Mouse (Mus musculus): Measurements from ENCODE around the gene Pla2g5. TPM values are rescaled to one million over a fixed set of nuclear protein-coding genes. Genes with fewer than 3 reads are reported as not detected.

The Pla2g5 gene
- polyA plus RNA-seq, 1 experiment from 2014 or later = not detected

- no peak for ATAC-seq (ENCODE audit: low FRiP score)
- no peak overlapping the region for H3K4me3 ChIP-seq
- H3K27ac ChIP-seq = no peak overlapping the region
- H3K4me2 ChIP-seq (replicated peaks) = no peak overlapping the region
- WGBS = 69% methylated on average over 9 of the region's 9 CpGs
- H3K4me1 ChIP-seq = no peaks in the 10 kb centered on the region
- H3K9ac ChIP-seq = no peak overlapping the region
- no peaks in the 10 kb centered on the region for H3K9me3 ChIP-seq (replicated peaks)
- H3K27me3 ChIP-seq = 0 out of 2 replicates have a peak, but pooled peaks cover 3% of the 10 kb centered on the region
- H3K36me3 ChIP-seq = no peaks in the 10 kb centered on the region
Observed at GRCm38 (mm10) chr4:138792599-138792998, 70.7 kb downstream of the Pla2g5 start.

DNA sequence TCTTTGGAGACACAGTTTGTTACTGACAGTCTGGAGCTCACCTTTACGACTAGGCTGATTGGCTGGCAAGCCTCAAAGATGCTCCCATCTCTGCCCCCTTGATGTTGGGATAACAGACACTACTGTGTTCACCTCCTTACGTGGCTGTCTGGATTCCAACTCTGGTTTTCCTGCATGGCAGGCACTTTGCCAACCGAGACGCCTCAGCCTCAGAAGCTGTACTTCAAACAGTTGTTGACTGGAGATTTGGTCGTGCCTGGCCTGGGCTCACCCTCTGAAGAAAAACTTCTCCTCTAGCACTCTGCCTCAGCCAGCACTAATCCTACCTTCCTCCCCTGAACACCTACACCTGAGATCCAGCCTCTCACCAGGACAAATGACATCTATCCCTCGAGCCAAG, 71.8 kb downstream of the Pla2g5 start:
- Histone ChIP-seq H3K9ac (no peak overlapping the region), H3K36me3 (no peaks in the 10 kb centered on the region), H3K4me1 (no peaks in the 10 kb centered on the region), H3K4me2 (replicated peaks) (no peak overlapping the region), H3K27me3 (0 out of 2 replicates have a peak, but pooled peaks cover 3% of the 10 kb centered on the region), H3K4me3 (no peak overlapping the region), H3K9me3 (replicated peaks) (no peaks in the 10 kb centered on the region), H3K27ac (no peak overlapping the region)
- no peak for ATAC-seq (ENCODE audit: low FRiP score)
- WGBS = 82% methylated on average over 6 of the region's 6 CpGs

- Histone ChIP-seq H3K4me1 (no peaks in the 10 kb centered on the region), H3K36me3 (no peaks in the 10 kb centered on the region), H3K27me3 (0 out of 2 replicates have a peak, but pooled peaks cover 3% of the 10 kb centered on the region), H3K4me2 (replicated peaks) (no peak overlapping the region), H3K9me3 (replicated peaks) (no peaks in the 10 kb centered on the region), H3K9ac (no peak overlapping the region), H3K4me3 (no peak overlapping the region), H3K27ac (no peak overlapping the region)
- ATAC-seq (ENCODE audit: low FRiP score) = no peak
- WGBS = 76% methylated on average over 4 of the region's 4 CpGs
Observed at GRCm38 (mm10) chr4:138788381-138788780, 74.9 kb downstream of the Pla2g5 start.

DNA sequence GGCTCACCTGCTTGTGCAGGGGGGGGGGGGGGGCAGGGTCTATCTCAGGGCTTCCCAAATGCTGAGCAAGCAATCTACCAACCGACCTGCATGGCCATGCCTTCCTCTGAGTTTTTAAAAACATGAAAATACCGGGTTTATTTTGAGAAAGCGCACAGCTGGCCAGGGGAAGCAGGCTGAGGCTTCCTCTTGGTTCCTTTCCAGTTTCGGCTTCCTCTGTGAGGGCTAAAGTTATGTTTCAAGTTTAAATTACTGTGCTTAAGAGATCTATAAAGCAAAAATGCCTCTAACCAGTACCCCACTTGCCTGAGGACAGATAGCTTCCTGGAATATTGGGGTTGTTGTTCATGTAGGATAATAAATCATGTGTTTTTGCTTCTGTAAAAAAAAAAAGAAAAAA, 77.1 kb downstream of the Pla2g5 start:
- Histone ChIP-seq H3K4me2 (replicated peaks) (no peak overlapping the region), H3K9me3 (replicated peaks) (no peaks in the 10 kb centered on the region), H3K4me1 (no peaks in the 10 kb centered on the region), H3K27me3 (0 out of 2 replicates have a peak, but pooled peaks cover 3% of the 10 kb centered on the region), H3K4me3 (no peak overlapping the region), H3K27ac (no peak overlapping the region), H3K36me3 (no peaks in the 10 kb centered on the region), H3K9ac (no peak overlapping the region)
- no peak for ATAC-seq (ENCODE audit: low FRiP score)
- 69% methylated on average over 4 of the region's 4 CpGs for WGBS

- Histone ChIP-seq H3K9me3 (replicated peaks) (no peaks in the 10 kb centered on the region), H3K4me2 (replicated peaks) (no peak overlapping the region), H3K4me3 (no peak overlapping the region), H3K27me3 (0 out of 2 replicates have a peak, but pooled peaks cover 3% of the 10 kb centered on the region), H3K36me3 (no peaks in the 10 kb centered on the region), H3K9ac (no peak overlapping the region), H3K27ac (no peak overlapping the region), H3K4me1 (no peaks in the 10 kb centered on the region)
- ATAC-seq (ENCODE audit: low FRiP score) = no peak
- WGBS = 57% methylated on average over 4 of the region's 4 CpGs
Observed at GRCm38 (mm10) chr4:138785721-138786120, 77.6 kb downstream of the Pla2g5 start.

GRCm38 (mm10) chr4:138782098-138782497, 81.2 kb downstream of the Pla2g5 start:
- Histone ChIP-seq H3K4me1 (peaks cover 14% of the 10 kb centered on the region), H3K4me3 (no peak overlapping the region), H3K36me3 (no peaks in the 10 kb centered on the region), H3K4me2 (replicated peaks) (no peak overlapping the region), H3K9me3 (replicated peaks) (no peaks in the 10 kb centered on the region), H3K27ac (no peak overlapping the region), H3K9ac (no peak overlapping the region), H3K27me3 (no peaks in the 10 kb centered on the region)
- WGBS = 80% methylated on average over 6 of the region's 6 CpGs
- no peak for ATAC-seq (ENCODE audit: low FRiP score)

DNA sequence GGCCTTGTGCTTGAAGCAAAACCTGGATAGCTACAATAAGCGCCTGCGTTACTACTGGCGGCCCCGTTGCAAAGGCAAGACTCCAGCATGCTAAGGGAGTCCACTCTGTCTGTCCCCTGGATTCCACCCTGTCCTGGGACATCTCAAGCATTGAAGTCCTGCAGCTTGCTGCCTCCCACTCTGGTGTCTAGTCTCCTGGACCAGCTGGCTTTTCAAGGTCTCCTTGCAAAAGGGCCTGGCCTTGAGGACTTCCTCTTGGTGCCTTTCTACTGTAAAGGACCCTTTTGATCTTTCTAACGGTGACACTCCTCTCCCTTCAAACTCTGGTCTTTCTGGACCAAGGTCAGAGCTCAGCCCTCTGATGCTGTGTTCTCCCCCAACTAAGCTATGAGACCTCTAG, 83.0 kb downstream of the Pla2g5 start:
- Histone ChIP-seq H3K9me3 (replicated peaks) (no peaks in the 10 kb centered on the region), H3K4me2 (replicated peaks) (no peak overlapping the region), H3K36me3 (no peaks in the 10 kb centered on the region), H3K4me1 (peaks cover 16% of the 10 kb centered on the region), H3K4me3 (no peak overlapping the region), H3K27ac (no peak overlapping the region), H3K9ac (no peak overlapping the region), H3K27me3 (no peaks in the 10 kb centered on the region)
- 91% methylated on average over 5 of the region's 5 CpGs for WGBS
- ATAC-seq (ENCODE audit: low FRiP score) = no peak

DNA sequence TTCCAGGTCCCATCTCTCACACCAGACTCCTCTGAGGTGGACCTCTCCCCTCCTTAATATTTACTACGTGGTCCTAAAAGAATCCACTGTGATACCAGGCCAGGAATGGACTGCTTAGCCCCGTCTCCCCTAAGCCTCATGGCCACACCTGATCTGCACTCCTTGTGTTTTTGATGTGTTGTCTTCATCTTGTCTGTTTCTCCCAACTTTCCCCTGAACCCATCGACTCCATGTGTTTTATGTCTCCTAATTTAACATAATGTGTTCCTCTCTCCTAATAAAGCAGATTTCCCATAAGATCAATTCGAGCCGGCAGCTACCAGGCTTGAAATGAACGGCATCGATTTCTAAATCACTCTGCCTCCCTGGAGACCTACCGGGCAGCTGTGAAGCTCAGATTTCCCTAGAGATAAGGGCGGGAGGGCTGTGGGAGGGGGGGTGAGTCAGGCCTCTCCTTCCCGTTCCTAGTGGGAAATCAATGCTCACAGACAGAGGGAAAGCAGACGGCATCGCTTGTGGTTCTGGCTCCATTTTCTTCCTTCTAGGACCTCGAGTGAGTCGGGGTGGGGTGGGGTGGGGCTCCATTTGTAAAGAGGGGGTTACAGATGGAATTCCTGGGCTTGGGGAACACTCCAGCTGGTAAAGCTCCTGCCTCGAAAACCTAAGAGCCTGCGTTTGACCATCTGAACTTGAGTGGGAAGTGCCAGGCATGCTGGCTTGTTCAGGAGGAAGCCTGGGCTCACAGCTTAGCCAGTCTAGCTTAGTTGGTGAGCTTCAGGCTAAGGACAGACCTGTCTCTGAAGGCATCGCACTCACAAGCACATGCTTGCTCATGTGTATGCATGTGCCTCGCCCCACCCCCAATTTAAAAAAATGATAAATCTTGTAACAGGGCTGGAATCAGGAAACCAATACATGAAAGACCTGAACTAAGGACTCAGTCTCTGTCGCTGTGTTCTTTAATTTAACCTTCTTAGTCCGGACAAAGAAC, 85.6 kb downstream of the Pla2g5 start:
- Histone ChIP-seq H3K4me2 (replicated peaks) (0 out of 2 replicates have a peak overlapping the region, but pooled peaks have one; percentile 0), H3K27me3 (no peaks in the 10 kb centered on the region), H3K4me1 (peaks cover 16% of the 10 kb centered on the region), H3K36me3 (no peaks in the 10 kb centered on the region), H3K4me3 (no peak overlapping the region), H3K27ac (peak overlapping the region; percentile 70; the same call in 1 of the 2 replicates), H3K9me3 (replicated peaks) (no peaks in the 10 kb centered on the region), H3K9ac (no peak overlapping the region)
- WGBS = 47% methylated on average over 17 of the region's 20 CpGs
- no peak for ATAC-seq (ENCODE audit: low FRiP score)

DNA sequence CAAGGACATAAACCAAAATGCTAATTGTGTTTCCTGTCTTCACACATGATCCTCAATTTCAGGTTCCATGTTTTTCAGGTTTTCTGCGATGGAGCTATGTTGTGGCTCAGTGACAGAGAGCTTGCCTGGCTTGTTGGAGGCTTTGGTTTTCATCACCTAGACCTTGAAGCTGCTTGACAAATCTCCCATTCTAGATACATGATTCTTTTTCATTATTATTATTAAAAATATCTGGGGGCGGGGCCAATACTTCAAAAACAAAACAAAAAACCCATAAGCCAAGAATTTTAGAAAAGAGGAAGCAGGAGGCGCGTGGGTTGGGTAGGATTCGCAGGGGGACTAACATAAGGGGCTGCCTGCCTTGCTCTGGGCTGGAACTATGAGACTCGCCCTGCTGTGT, 87.8 kb downstream of the Pla2g5 start, which contains the start of gene Pla2g2d:
TSS of gene Pla2g2d (plus strand) at position 301 of the 400 bp plus-strand sequence.
- Histone ChIP-seq H3K36me3 (no peaks in the 10 kb centered on the region), H3K9me3 (replicated peaks) (no peaks in the 10 kb centered on the region), H3K4me3 (no peak within 1 kb of the TSS), H3K27ac (no peak within 1 kb of the TSS), H3K4me1 (peaks cover 16% of the 10 kb centered on the region), H3K27me3 (no peaks in the 10 kb centered on the region), H3K9ac (no peak within 1 kb of the TSS), H3K4me2 (replicated peaks) (no peak within 1 kb of the TSS)
- 88% methylated on average over 6 of the region's 6 CpGs for WGBS
- ATAC-seq (ENCODE audit: low FRiP score) = no peak

- Histone ChIP-seq H3K27me3 (no peaks in the 10 kb centered on the region), H3K27ac (no peak overlapping the region), H3K36me3 (no peaks in the 10 kb centered on the region), H3K9me3 (replicated peaks) (no peaks in the 10 kb centered on the region), H3K4me1 (peaks cover 4% of the 10 kb centered on the region), H3K9ac (no peak overlapping the region), H3K4me2 (replicated peaks) (no peak overlapping the region), H3K4me3 (no peak overlapping the region)
- no peak for ATAC-seq (ENCODE audit: low FRiP score)
- 85% methylated on average over 5 of the region's 5 CpGs for WGBS
Observed at GRCm38 (mm10) chr4:138772386-138772785, 90.9 kb downstream of the Pla2g5 start.

GRCm38 (mm10) chr4:138771970-138772369, 91.3 kb downstream of the Pla2g5 start:
- Histone ChIP-seq H3K9me3 (replicated peaks) (no peaks in the 10 kb centered on the region), H3K36me3 (no peaks in the 10 kb centered on the region), H3K27ac (no peak overlapping the region), H3K4me2 (replicated peaks) (no peak overlapping the region), H3K4me1 (peaks cover under 1% of the 10 kb centered on the region; the same call in 1 of the 2 replicates), H3K27me3 (no peaks in the 10 kb centered on the region), H3K9ac (no peak overlapping the region), H3K4me3 (no peak overlapping the region)
- 91% methylated on average over 10 of the region's 10 CpGs for WGBS
- no peak for ATAC-seq (ENCODE audit: low FRiP score)

- no peak overlapping the region for H3K4me2 ChIP-seq (replicated peaks)
- no peak for ATAC-seq (ENCODE audit: low FRiP score)
- no peak overlapping the region for H3K27ac ChIP-seq
- 77% methylated on average over 9 of the region's 9 CpGs for WGBS
- no peak overlapping the region for H3K4me3 ChIP-seq
- H3K9me3 ChIP-seq (replicated peaks) = no peaks in the 10 kb centered on the region
- H3K4me1 ChIP-seq = peaks cover 1% of the 10 kb centered on the region; the same call in 1 of the 2 replicates
- H3K27me3 ChIP-seq = no peaks in the 10 kb centered on the region
- H3K9ac ChIP-seq = no peak overlapping the region
- H3K36me3 ChIP-seq = no peaks in the 10 kb centered on the region
Observed at GRCm38 (mm10) chr4:138762266-138762665, 101.0 kb downstream of the Pla2g5 start.

Data from hindbrain, embryonic 12.5 days (tissue).